Mouse (Mus musculus) MEL (cell line): ENCODE measurements around the gene Il6ra. TPM values are rescaled to one million over a fixed set of nuclear protein-coding genes. Genes with fewer than 3 reads are reported as not detected.

Source experiments
- DNase-seq: peaks from one replicate; pipeline ENCODE4 v3.0.0; 2011; ENCODE audit warnings: low read depth, low spot score
- H3K27ac ChIP-seq: 2 replicates; pipeline ENCODE4 v1.5.1; 2012; ENCODE audit warnings: low read depth, mild to moderate bottlenecking, control low read depth, low read length, moderate library complexity; ENCODE audit not compliant: control insufficient read depth
- H3K27me3 ChIP-seq, 2 experiments: fragments of 150-350 bp in 1 of 2; sonication (generic) in 1 of 2; 2 replicates each; pipeline ENCODE4 v1.6.1; 2012; ENCODE audit warnings: low read length in 2 of 2, mild to moderate bottlenecking in 2 of 2, improper control_type of control experiment in 1 of 2, moderate library complexity in 1 of 2; ENCODE audit not compliant: insufficient read depth in 2 of 2, control insufficient read depth in 1 of 2
- H3K36me3 ChIP-seq, 2 experiments: 2 replicates each; pipeline ENCODE4 v1.6.1; 2012 to 2014; ENCODE audit warnings: low read length in 2 of 2, improper control_type of control experiment in 1 of 2, inconsistent platforms in 1 of 2, mild to moderate bottlenecking in 1 of 2; ENCODE audit not compliant: insufficient read depth in 2 of 2, control insufficient read depth in 1 of 2
- H3K4me1 ChIP-seq, 2 experiments: fragments of 150-350 bp in 1 of 2; sonication (generic) in 1 of 2; 2 replicates each; pipeline ENCODE4 v1.6.1; 2012; ENCODE audit warnings: low read length in 2 of 2, improper control_type of control experiment in 1 of 2, mild to moderate bottlenecking in 1 of 2; ENCODE audit not compliant: insufficient read depth in 2 of 2, control insufficient read depth in 1 of 2
- H3K4me3 ChIP-seq, 2 experiments: fragments of 150-350 bp in 1 of 2; sonication (generic) in 1 of 2; 2 replicates each; pipeline ENCODE4 v1.5.1; 2012; ENCODE audit warnings: low read depth in 2 of 2, low read length in 2 of 2, mild to moderate bottlenecking in 2 of 2, moderate library complexity in 2 of 2, control low read depth in 1 of 2, improper control_type of control experiment in 1 of 2; ENCODE audit not compliant: control insufficient read depth in 1 of 2, insufficient read depth in 1 of 2
- H3K79me2 ChIP-seq: 2 replicates; pipeline ENCODE4 v1.6.1; 2012; ENCODE audit warnings: mild to moderate bottlenecking, low read length, moderate library complexity; ENCODE audit not compliant: control insufficient read depth, poor library complexity, insufficient read depth
- H3K9ac ChIP-seq: 2 replicates; pipeline ENCODE4 v1.6.1; 2012; ENCODE audit warnings: low read depth, mild to moderate bottlenecking, control low read depth, low read length, moderate library complexity; ENCODE audit not compliant: control insufficient read depth, poor library complexity, severe bottlenecking
- H3K9me3 ChIP-seq: fragments of 150-350 bp; sonication (generic); replicated peaks from 2 replicates; pipeline ENCODE4 v1.6.1; 2012; ENCODE audit warnings: mild to moderate bottlenecking, low read length, improper control_type of control experiment, moderate library complexity; ENCODE audit not compliant: insufficient read depth
- BHLHE40 ChIP-seq: IDR thresholded peaks from 2 replicates; pipeline ENCODE4 v1.6.1; 2012; ENCODE audit warnings: low read depth, mild to moderate bottlenecking, inconsistent platforms, low read length, improper control_type of control experiment, borderline replicate concordance
- CHD2 ChIP-seq: IDR thresholded peaks from 2 replicates; pipeline ENCODE4 v1.6.1; 2011; ENCODE audit warnings: low read length, improper control_type of control experiment
- E2F4 ChIP-seq: IDR thresholded peaks from 2 replicates; pipeline ENCODE4 v1.6.1; 2011; ENCODE audit warnings: low read depth, low read length, improper control_type of control experiment, borderline replicate concordance
- ELF1 ChIP-seq: IDR thresholded peaks from 2 replicates; pipeline ENCODE4 v1.6.1; 2014; ENCODE audit warnings: low read depth, mild to moderate bottlenecking, inconsistent platforms, low read length, improper control_type of control experiment, moderate library complexity
- EP300 ChIP-seq, 2 experiments: IDR thresholded peaks; 2 replicates each; pipeline ENCODE4 v1.6.1; 2011; ENCODE audit warnings: improper control_type of control experiment in 2 of 2, low read length in 2 of 2, low read depth in 1 of 2, mild to moderate bottlenecking in 1 of 2
- ETS1 ChIP-seq: IDR thresholded peaks from 2 replicates; pipeline ENCODE4 v1.6.1; 2012; ENCODE audit warnings: low read depth, mild to moderate bottlenecking, inconsistent platforms, low read length, improper control_type of control experiment, moderate library complexity
- GABPA ChIP-seq: IDR thresholded peaks from 2 replicates; pipeline ENCODE4 v1.6.1; 2012; ENCODE audit warnings: low read depth, mild to moderate bottlenecking, inconsistent platforms, low read length, improper control_type of control experiment, moderate library complexity
- GATA1 ChIP-seq: IDR thresholded peaks from 2 replicates; pipeline ENCODE4 v1.6.1; 2011; ENCODE audit warnings: low read depth, low read length, improper control_type of control experiment
- HCFC1 ChIP-seq: IDR thresholded peaks from 2 replicates; pipeline ENCODE4 v1.6.1; 2012; ENCODE audit warnings: low read depth, mild to moderate bottlenecking, inconsistent platforms, low read length, improper control_type of control experiment, moderate library complexity
- JUND ChIP-seq: IDR thresholded peaks from 2 replicates; pipeline ENCODE4 v1.6.1; 2011; ENCODE audit warnings: low read depth, mild to moderate bottlenecking, improper control_type of control experiment, low read length
- MAX ChIP-seq: IDR thresholded peaks from 2 replicates; pipeline ENCODE4 v1.6.1; 2011; ENCODE audit warnings: low read length, improper control_type of control experiment
- MEF2A ChIP-seq: IDR thresholded peaks from 2 replicates; pipeline ENCODE4 v1.6.1; 2014; ENCODE audit warnings: low read depth, mild to moderate bottlenecking, inconsistent platforms, low read length, improper control_type of control experiment; ENCODE audit not compliant: poor library complexity, insufficient replicate concordance, severe bottlenecking; ENCODE audit errors: extremely low read depth
- MXI1 ChIP-seq: IDR thresholded peaks from 2 replicates; pipeline ENCODE4 v1.6.1; 2011; ENCODE audit warnings: mild to moderate bottlenecking, low read depth, low read length, improper control_type of control experiment
- MYC ChIP-seq: IDR thresholded peaks from 2 replicates; pipeline ENCODE4 v1.6.1; 2011; ENCODE audit warnings: low read depth, mild to moderate bottlenecking, low read length, improper control_type of control experiment, moderate library complexity
- NELFE ChIP-seq: IDR thresholded peaks from 2 replicates; pipeline ENCODE4 v1.6.1; 2011; ENCODE audit warnings: low read depth, low read length, improper control_type of control experiment
- NRF1 ChIP-seq: IDR thresholded peaks from 2 replicates; pipeline ENCODE4 v1.6.1; 2014; ENCODE audit warnings: low read depth, mild to moderate bottlenecking, inconsistent platforms, low read length, improper control_type of control experiment, moderate library complexity; ENCODE audit not compliant: poor library complexity, insufficient read depth, severe bottlenecking
- POLR2AphosphoS2 ChIP-seq: IDR thresholded peaks from 2 replicates; pipeline ENCODE4 v1.6.1; 2011; ENCODE audit warnings: low read length, improper control_type of control experiment
- RAD21 ChIP-seq: IDR thresholded peaks from 2 replicates; pipeline ENCODE4 v1.6.1; 2011; ENCODE audit warnings: mild to moderate bottlenecking, low read depth, low read length, improper control_type of control experiment
- RCOR1 ChIP-seq: IDR thresholded peaks from 2 replicates; pipeline ENCODE4 v1.6.1; 2012; ENCODE audit warnings: low read depth, mild to moderate bottlenecking, inconsistent platforms, low read length, improper control_type of control experiment
- SIN3A ChIP-seq: IDR thresholded peaks from 2 replicates; pipeline ENCODE4 v1.6.1; 2012; ENCODE audit warnings: low read length, improper control_type of control experiment, inconsistent platforms
- TBP ChIP-seq: IDR thresholded peaks from 2 replicates; pipeline ENCODE4 v1.8.0; 2011; ENCODE audit warnings: low read depth, low read length, improper control_type of control experiment
- TCF12 ChIP-seq: IDR thresholded peaks from 2 replicates; pipeline ENCODE4 v1.6.1; 2014; ENCODE audit warnings: low read depth, mild to moderate bottlenecking, inconsistent platforms, low read length, improper control_type of control experiment, moderate library complexity
- UBTF ChIP-seq: IDR thresholded peaks from 2 replicates; pipeline ENCODE4 v1.6.1; 2012; ENCODE audit warnings: low read depth, mild to moderate bottlenecking, inconsistent platforms, low read length, improper control_type of control experiment, moderate library complexity, borderline replicate concordance; ENCODE audit not compliant: insufficient read depth
- USF1 ChIP-seq: IDR thresholded peaks from 2 replicates; pipeline ENCODE4 v1.6.1; 2014; ENCODE audit warnings: low read depth, mild to moderate bottlenecking, inconsistent platforms, low read length, improper control_type of control experiment, moderate library complexity
- USF2 ChIP-seq, 2 experiments: IDR thresholded peaks; 2 replicates each; pipeline ENCODE4 v1.6.1; 2011 to 2012; ENCODE audit warnings: improper control_type of control experiment in 2 of 2, low read length in 2 of 2, borderline replicate concordance in 1 of 2, inconsistent platforms in 1 of 2, low read depth in 1 of 2, mild to moderate bottlenecking in 1 of 2; ENCODE audit not compliant: insufficient read depth in 1 of 2
- ZKSCAN1 ChIP-seq: IDR thresholded peaks from 2 replicates; pipeline ENCODE4 v1.6.1; 2012; ENCODE audit warnings: low read depth, mild to moderate bottlenecking, inconsistent platforms, low read length, improper control_type of control experiment, moderate library complexity
- ZMIZ1 ChIP-seq: IDR thresholded peaks from 2 replicates; pipeline ENCODE4 v1.6.1; 2012; ENCODE audit warnings: low read depth, mild to moderate bottlenecking, inconsistent platforms, low read length, improper control_type of control experiment, moderate library complexity
- ZNF384 ChIP-seq: IDR thresholded peaks from 2 replicates; pipeline ENCODE4 v1.6.1; 2012; ENCODE audit warnings: low read depth, mild to moderate bottlenecking, inconsistent platforms, low read length, improper control_type of control experiment
- polyA plus RNA-seq, 2 experiments: library from polyadenylated mRNA; stranded (reverse) in 1 of 2; unstranded in 1 of 2; fragments of >175 nt in 1 of 2; fragments of >200 nt in 1 of 2; gene quantifications; 2 replicates each; pipeline versions ENCODE4 v1.2.1 to v1.2.4; 2012; ENCODE audit warnings: low replicate concordance in 2 of 2, low read depth in 1 of 2; ENCODE audit not compliant: insufficient read length in 2 of 2, insufficient read depth in 1 of 2, missing spikeins in 1 of 2
- total RNA-seq: library from RNA; depleted of rRNA; stranded (reverse); fragments of 300-350 nt; gene quantifications from 2 replicates; pipeline ENCODE4 v1.2.3, GENCODE M21; 2012

Gene Il6ra
- total and polyA plus RNA-seq, 3 experiments: 0.15 to 3.4 TPM; not detected in 1

DNA sequence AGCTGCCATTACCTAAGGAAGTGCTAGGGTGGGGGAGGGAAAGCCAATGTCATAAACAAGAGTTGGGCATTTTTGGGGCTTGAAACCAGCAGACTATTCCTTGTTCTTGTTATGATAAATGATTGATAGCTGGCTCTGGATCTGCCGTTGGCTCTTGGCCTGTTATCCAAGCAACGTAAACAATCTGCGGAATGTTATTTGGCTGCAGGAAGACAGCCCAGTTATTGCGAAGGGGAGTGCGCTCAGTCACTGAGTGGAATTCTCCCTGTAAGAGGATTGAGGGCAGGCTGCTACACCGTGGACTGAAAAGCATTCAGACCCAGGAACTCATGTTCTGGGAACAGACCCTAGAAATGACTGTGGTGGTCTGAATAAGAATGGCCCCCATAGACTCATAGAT is 40.3 kb downstream of the Il6ra start:
- no peak overlapping the region for H3K9ac ChIP-seq
- DNase-seq: no peak
- H3K27ac ChIP-seq: no peak overlapping the region
- no peak overlapping the region for H3K4me3 ChIP-seq
- TF ChIP-seq SIN3A: no peak
- TF ChIP-seq ZMIZ1: no peak
- no peak for TF ChIP-seq NELFE
- TF ChIP-seq MEF2A: no peak
- TF ChIP-seq ZKSCAN1: no peak
- no peak for TF ChIP-seq E2F4
- no peak for TF ChIP-seq USF2 (IDR thresholded peaks at IDR 0.05; ENCODE audit: borderline replicate concordance in 1 of 2, insufficient read depth in 1 of 2, low read depth in 1 of 2, low read length in 2 of 2)
- no peak for TF ChIP-seq MAX
- no peaks in the 10 kb centered on the region for H3K79me2 ChIP-seq
- H3K27me3 ChIP-seq: no peaks in the 10 kb centered on the region
- H3K9me3 ChIP-seq: no peaks in the 10 kb centered on the region
- peaks cover 9 to 32% of the 10 kb centered on the region in 2 experiments for H3K4me1 ChIP-seq
- H3K36me3 ChIP-seq: peaks cover 0 to 27% of the 10 kb centered on the region in 2 experiments; a peak in 2 of 4 replicates

GRCm38 (mm10) chr3:89872209-89872608 is 40.8 kb downstream of the Il6ra start:
- Histone ChIP-seq H3K36me3 (peaks cover 0 to 27% of the 10 kb centered on the region in 2 experiments; a peak in 2 of 4 replicates), H3K79me2 (no peaks in the 10 kb centered on the region), H3K27ac (peak overlapping the region; percentile 22; the same call in 1 of the 2 replicates), H3K9ac (no peak overlapping the region), H3K4me1 (peaks cover 9 to 32% of the 10 kb centered on the region in 2 experiments), H3K4me3 (no peak overlapping the region), H3K27me3 (no peaks in the 10 kb centered on the region), H3K9me3 (no peaks in the 10 kb centered on the region)
- TF ChIP-seq HCFC1 (no peak), CHD2 (no peak), EP300 (IDR thresholded peaks at IDR 0.05; ENCODE audit: low read depth in 1 of 2, low read length in 2 of 2) (peak; percentile 48 to 71), NELFE (no peak), SIN3A (peak; percentile 82), GABPA (no peak), RAD21 (no peak), JUND (no peak), BHLHE40 (peak; percentile 98), NRF1 (no peak; the same call in 1 of the 2 replicates), MAX (peak; percentile 81), GATA1 (peak; percentile 61), ZNF384 (peak; percentile 18; the same call in 1 of the 2 replicates), ZMIZ1 (no peak), MXI1 (peak; percentile 95), ETS1 (peak; percentile 90), RCOR1 (no peak), USF2 (IDR thresholded peaks at IDR 0.05; ENCODE audit: borderline replicate concordance in 1 of 2, insufficient read depth in 1 of 2, low read depth in 1 of 2, low read length in 2 of 2) (0 out of 4 replicates have a peak, but pooled peaks of 1 of the 2 experiments have one; percentile 32), MYC (peak; percentile 64), POLR2AphosphoS2 (no peak), USF1 (peak; percentile 86), ELF1 (no peak), TBP (no peak), TCF12 (peak; percentile 65), UBTF (no peak)
- DNase-seq: peak; percentile 64
